Mouse (Mus musculus) spleen, postnatal 10 days (tissue): ENCODE measurements around the gene Glrx5.
A peak's percentile ranks its signal among the peaks of the same experiment; 100 is the strongest.

Experiments
- DNase-seq, 2 experiments: peaks; one replicate each; pipeline ENCODE4 v3.0.0; 2021 to 2022; ENCODE audit warnings: low spot score in 2 of 2

The Glrx5 gene

DNA sequence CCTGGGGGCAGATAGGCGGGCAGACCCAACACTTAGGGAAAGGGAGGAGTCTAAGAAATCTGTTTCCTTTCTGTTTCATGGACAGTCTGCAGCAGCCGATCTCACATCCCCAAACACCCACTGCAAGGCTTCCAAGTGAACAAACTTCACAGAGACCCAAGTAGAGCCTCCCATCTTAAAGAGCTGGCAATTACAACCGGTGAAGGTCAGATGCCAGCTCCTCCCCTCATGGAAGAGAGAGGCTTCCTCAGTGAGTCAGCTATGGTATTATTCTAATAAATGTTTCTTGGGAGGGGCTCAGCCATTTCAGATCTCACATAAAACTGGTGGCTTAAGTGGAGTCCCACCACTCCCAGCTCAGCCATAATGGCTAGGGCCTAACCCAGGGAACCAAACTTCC, 28.8 kb upstream of the Glrx5 start:
- no peak for DNase-seq

DNA sequence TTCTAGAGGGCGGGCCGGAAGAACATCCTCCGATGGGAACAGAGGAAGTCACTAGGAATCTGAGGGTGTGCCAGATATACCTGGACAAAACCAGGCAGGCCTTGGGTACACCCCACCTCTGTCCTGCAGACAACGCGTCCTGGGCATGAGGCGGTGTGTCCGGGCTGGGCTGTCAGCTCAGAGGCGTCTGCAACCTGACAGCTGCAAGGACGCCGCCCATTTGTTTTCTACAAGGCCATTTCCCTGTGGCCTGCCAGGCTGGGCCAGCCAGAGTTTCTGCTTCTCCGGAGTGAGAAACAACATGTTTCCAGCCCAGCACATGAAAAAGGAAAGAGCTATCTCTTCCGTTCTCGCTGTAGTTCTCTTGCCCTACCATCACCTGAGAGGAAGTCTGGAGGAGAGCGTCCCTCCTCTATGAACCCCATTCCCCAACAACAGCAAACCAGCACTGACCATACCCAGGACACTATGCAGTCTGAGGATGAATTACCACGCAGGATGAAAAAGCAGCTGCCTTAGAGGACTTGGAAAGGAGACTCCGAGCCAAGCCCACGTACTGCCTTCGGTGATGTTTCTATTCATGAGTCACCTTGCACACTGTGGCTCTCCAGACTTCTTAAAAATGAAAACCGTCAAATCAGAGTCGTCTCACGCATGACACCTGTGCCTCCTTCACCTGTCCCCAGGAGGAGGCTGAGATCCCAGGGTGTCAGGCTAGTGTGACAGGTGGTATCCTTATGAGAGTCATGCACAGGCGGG, 27.4 kb upstream of the Glrx5 start:
- DNase-seq: no peak

DNA sequence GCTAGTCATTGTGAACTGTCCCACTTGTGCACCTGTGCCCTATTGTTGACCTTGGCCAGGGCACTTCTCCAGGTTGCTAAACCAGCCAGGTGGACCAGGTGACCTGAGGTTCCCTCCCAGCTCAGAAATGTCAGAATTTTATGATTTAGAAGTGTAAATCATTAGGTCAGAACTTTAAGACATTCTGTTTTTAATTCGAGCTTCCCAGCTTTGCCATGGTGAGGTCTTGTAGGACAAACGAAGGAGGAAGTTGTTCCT, 26.8 kb upstream of the Glrx5 start:
- no peak for DNase-seq

DNA sequence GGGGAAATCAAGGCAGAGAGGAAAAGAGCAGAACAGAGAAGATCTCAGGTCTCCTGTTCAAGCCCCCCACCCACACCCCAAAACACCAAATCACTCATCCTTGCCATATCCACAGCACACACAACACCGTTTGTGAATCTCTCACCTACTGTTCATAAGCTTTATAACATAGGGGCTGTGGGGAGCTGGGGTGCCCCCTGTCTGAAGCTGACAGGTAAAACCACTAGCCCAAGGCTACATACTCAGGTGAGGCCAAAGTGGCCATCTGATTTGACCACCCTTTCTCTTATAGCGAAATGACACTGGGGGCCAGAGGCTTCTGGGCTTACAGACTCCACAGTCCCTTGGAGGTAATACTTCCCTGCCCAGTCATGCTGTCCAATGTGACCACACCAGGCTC, 24.3 kb upstream of the Glrx5 start:
- DNase-seq: no peak

DNA sequence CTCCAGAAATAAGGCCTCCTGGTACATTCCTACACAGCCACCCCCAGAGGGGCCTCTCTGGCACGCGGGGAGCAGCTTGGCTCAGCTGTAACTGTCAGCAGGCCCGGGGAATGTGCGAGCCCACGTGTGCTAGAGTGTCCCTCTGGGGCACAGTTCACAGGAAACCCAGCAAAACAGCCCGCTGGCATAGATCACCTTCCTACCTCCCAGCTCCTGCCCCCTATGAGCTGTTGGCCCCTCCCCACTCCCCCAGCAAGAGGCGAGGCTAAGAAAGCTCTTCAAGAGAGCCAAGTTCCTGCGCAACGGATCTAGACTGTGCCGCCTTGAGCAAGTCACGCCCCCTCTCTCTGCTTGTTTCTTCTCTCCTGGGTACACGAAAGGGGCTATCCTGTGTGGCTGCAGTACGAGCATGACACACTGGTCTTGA, 23.7 kb upstream of the Glrx5 start:
- peak in 1 of 2 experiments; percentile 74 for DNase-seq

DNA sequence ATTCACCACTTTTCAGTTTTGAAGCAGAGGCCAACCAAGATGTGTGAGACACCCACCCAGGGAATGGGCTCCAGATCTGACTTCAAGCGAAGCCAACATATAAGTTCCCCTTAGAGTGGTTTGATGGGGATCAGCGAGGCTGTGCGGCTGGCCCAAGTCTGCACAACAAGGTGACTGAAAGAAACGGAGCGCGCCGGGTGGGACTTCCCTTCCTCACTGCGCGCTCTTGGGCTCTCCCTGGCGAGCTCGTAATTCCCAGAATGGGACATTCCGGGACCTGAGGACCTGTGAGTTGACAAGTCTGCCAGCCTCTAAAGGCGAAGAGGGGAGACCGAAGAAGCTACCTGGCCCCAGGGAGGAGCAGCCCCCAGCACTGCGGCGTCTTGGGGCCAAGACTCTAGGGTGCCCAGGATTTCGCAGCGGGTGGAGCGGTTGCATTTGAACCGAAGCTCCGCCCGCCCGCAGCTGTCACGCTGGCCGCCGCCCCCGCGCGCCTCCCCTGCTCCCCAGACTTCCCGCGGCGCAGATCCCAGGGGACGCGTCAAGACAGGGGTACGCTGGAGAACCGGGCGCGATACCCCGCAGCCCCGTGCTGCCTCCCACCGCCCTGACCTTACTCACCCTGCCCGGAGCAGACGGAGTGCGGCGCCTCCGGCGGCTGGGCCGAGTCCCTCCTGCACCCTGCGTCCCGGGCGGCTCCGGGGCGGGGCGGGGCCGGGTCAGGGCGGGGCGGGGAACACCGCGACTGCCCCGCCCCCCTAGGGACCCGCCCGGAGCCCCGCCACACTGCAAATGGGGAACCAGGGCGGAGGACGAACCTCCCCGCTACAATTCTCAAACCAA, 22.9 kb upstream of the Glrx5 start, which contains the start of gene Syne3:
Syne3 (minus strand) TSS at position 440 of the 843 bp plus-strand sequence.
- DNase-seq: peak; percentile 90 to 94

DNA sequence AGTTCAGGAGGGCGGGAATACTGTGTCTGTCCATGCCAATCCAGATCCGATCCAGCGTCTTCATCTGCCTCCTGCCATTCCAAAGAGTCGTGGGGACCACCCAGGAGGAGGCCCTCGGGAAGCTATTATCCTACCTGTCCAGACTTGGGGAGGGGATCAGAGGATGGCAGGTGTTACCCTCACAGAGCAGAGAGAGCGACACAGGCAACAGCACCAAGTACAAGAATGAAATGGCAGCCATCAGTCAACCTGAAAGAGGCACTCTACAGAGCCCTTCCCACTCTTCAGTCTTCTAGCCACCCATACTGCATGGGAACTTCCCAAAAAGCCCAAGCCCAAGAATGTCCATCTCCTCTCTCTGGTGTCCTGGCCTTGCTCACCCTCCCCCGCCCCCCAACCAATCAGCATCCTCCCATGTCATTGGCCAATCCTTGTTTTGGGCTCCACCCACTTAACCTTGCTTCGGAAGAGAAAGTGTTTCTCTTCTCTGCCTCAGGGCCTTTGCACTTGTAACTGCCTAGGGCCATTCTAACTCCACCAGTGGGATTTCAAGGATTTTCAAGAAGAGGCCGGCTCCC, 22.2 kb upstream of the Glrx5 start:
- DNase-seq: peak in 1 of 2 experiments; percentile 51

DNA sequence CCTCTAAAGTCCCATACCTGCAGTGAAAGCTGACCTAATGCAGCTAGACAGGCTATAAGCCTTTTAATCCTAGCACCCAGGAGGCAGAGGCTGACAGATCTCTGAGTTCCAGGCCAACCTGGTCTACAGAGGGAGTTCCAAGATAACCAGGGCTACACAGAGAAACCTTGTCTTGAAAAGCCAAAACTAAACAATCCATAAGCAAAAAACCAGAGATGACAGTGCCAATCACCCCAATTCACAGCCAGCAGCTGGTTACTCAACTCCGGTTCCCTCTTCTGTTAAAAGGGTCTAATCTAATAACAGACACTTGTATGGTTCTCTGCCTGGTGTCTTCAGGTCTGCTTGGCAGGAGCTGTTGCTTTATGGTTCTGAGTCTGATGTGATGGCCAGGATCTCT, 20.9 kb upstream of the Glrx5 start:
- no peak for DNase-seq

DNA sequence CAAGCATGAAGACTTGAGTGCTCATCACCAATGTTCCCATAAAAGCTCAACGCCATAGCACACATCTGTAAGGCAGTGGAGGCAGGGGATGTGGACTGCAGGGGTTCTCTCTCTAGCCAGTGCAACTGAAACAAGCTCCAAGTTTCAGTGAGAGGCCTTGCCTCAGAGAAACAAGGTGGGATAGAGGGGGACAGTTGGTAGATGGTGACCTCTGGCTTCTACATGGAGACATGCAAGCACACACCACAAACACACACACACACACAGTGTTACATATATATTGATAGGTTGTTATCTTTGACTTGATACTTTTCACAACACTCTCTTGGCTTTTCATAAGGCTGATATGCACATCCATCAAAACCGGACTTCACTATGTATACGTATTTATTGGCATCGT, 20.2 kb upstream of the Glrx5 start:
- DNase-seq: no peak

DNA sequence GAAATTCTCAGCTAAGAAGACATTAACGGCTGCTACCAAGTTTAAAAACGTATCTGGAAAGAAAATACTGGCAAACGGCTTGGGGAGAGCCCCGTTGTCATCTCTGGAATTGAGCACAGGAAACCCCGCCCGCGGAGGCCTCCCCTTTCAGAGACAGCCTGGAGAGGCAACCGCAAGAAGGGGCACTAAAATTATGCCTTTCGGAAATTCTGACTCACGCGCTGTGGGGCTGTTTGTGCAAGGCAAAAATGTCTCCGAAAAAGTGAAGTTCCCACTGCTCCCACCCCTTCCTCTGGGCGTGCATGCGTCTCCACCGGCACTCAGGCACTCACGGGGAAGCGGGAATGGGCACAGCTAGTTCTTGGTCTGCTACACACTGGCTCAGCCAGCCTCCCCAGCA, 19.4 kb upstream of the Glrx5 start:
- peak in 1 of 2 experiments; percentile 73 for DNase-seq

DNA sequence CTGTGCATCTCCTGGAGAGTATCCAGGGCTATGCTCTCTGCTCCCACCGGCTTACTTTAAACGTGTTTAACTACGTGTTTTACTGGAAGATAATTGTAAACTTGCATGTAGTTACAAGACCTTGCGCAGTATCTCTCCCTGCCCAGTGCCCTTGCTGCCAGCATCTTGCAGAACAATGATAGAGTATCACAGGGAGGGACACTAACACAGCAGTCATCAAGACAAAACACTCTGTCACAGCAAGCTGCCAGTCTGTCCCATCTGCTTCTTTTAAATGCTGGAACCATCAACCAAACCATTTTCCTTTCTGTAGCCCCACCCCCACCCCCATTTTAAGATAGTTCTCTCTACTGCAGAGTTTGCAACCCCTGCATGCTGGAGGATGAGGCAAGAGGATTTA, 16.3 kb upstream of the Glrx5 start:
- peak in 1 of 2 experiments; percentile 22 for DNase-seq

DNA sequence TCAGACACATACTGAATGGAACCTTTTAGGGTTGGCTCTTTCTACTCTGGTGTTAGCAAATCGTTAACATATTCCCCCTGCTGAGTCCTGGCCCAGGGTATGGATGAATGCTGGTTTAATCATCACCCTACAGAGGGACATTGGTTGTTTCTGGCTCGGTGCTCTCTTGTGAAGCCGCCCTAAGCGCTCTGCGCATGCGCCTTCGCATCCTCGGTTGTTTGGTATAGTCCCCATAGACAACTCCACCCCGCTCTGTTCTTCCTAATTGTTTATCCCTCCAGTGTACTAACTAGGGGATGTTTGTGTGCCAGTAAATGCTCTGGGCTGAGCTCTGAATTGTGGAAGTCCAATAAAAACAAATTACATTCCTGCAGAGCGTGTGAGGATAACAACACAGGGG, 15.8 kb upstream of the Glrx5 start:
- DNase-seq: peak in 1 of 2 experiments; percentile 21

DNA sequence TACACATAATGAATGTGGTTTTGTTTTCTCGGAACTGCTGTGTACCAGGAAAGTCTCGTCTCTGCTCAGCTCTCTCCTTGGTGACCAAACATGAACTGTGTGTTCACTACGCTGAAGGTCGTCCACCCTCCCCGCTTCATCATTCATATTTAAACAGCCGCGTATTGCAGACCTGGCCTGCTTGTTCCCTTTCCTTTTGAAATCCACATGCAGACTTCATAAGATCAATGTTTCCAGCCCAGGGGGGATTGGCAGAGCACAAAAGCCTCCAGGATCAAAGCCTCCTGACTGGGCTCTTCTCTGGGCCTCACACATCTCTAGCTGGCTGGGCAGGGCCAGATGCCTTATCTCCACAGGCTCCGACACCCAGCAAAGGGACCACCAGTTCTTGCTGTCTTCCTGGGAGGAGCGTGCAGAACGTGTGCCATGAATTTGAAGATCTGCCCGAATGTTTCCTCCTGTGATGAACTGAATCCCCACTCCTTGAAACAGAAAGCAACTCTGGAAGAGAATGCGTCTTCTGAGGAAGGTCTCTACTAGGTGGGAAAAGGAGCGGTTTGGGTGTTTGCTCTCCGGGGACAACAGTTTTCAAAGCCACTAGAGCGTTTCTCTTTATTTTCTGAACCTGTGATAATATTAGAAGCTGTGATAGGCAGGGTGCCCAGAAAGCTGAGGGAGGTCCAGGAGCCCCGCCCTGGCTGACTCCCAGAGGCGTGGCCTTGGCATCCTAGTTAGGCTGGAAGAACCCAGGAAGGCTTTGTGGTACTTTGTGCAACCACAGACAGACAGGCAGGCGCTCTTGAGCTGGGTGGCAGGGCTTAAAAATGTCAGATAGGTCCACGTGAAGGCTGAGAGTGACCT, 12.9 kb upstream of the Glrx5 start:
- DNase-seq: peak; percentile 62 to 79

DNA sequence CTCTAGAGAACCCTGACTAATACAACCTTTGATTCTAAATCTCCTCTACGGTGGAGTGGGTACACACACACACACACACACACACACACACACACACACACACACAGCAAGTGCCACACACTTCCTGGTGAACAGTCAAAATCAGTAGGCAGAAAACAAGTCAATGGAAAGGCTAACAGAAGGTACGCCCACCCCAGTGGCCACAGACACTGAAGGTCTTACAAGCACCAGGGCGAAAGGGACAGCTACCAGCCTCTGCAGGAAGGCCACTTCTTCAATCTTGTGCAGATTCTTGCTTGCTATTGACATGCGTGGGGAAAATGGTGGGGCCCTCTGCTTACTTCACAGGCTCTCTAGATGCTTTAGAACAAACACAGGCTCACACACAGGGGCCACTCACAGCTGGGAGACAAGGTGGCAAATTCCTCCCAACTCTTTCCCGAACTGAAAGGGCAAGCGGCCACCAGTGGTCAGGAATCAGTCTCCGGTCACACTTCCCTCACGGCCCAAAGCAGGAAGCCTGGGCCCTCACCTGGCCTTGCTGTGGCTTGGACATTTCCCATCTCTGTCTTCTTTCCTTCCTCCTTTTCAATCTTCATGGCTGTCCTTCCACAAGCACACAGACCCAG, 10.9 kb upstream of the Glrx5 start:
- no peak for DNase-seq

DNA sequence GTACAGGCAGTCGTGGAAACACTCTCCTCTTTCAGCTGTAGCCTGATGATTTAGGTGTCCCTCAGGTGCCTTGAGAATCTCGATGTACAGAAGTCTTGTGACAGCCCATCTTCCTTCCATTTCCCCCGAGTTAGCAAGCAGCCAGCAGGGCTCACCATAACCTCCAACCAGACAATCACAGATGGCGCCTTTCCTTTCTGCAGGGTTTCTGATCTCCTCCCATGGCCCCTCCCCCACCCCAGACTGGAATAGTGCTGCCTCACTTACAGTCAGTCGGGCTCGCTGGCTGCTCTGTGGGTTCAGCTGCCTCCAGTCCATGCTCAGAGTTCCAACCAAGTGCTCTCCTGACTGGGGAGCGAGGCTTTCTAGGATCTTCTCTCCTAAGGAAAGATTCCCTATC, 10.3 kb upstream of the Glrx5 start:
- DNase-seq: no peak

DNA sequence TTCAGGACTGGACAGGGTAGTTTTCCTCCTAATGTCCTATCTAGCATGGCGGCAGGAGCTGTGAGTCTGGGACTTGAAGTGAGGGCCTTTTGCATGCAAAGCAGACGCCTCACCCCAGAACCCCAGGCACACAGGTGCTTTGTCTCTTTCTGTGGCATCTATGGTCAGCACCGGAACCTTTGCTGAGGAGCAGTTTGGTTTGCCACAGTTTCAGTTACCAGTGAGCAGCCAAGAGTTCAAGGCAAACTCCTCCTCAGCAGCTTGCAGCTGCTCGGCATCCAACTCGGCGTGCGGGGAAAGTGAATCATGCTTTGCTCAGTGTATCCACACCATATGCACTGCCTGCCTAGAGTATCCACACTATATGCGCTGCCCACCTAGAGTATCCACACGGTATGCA, 9.7 kb upstream of the Glrx5 start:
- DNase-seq: no peak

DNA sequence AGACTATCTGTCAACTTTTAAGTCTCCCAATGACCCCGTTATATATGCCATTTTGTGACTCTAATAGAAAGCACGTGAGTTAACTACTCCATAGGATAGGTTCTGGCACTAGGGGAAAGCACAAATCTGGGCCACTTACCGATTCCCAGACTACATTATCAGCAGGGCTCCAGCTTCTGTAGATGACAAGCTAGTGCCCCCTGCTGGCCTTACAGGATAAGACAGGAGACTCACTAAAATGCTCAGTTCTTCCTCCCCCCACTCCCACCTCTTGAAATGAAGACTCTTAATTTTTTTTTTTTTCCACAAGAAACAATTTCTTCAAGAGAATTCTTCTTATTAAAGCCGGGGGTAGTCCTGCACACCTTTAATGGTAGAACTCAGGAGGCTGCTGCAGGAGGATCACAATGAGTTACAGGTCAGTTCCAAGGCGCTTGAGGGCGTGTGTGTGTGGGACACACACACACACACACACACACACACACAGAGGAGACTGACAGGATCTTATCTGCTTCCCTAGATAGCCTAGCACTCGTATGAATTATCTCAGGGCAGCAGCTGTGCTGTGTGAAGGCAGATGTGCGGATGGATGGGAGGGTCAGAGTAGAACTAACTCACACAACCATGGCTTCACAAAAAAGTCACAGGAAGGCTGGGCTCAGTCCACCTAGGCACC, 7.1 kb upstream of the Glrx5 start:
- peak; percentile 72 to 87 for DNase-seq

DNA sequence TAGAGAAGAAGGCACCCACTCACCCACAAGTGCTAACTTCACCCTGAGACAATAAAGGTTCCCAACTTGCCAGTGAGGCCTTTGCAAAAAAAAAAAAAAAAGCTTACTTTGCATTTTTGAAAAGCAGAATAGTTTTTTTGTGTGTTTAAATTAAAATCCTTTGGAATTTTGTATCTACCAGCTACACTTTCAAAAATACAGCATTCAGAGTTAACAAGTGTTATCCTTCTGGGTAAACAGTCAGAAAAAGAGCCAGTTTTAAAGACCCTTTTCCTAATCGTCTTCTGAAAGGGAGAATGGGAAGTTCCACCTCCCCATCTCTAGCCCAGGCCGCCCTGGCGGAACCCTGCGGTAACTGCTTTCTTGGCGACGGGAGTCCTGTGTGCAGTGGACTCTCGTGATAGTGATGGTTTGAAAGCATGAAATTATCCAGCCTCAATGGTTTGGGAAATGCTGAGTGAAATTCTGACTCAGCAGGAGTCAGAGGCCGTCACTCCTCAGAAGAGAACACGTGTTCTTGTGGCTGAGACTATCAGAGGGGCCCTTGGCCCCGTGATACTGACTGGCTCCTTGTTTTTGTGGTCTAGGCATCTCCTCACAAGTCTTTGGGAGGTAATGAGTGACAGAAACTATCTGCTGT, 6.4 kb upstream of the Glrx5 start:
- peak; percentile 64 to 76 for DNase-seq

DNA sequence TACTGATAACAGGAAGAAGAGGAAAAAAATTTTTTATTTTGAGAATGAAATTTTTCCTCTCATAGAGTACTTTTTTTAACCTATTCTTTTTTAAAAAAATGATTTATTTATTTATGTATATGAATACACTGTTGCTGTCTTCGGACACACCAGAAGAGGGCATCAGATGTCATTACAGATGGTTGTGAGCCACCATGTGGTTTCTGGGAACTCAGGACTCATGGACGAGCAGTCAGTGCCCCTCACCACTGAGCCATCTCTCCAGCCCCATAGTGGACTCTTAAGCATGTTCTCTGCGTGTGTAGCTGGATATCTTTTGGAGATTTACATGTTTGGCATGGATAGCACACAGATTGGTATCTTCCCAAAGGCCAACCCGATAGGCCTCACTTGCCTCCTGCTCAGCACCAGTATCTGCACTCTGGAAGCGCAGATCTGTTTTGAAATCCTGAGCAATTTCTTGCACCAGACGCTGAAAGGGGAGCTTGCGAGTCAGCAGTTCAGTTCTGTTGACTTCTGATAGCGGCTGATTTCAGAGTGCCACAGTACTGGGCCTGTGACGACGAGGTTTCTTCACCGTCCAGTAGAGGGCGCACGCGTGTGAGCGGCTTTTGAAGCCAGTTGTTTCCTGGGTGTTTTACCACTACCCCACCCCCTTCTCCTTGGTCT, 5.0 kb upstream of the Glrx5 start:
- peak; percentile 91 to 97 for DNase-seq

DNA sequence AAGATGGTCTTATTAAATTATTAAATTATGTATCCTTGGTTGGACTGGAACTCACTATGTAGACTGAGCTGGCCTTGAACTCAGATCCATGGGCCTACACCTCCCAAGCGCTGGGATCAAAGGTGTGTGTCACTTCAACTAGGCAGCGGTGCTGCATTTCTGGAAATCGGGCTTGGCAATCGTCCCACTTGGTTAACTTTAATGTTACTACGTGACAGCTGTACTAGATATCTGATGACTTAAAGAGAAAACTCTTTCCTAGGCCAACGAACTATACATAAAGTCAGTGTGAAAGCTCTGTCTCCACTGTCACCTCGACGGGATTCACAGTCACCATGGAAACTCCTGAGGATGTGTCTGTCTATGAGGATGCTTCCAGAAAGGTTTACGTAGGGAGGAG, 2.6 kb upstream of the Glrx5 start:
- no peak for DNase-seq
